Mouse (Mus musculus) telencephalon, adult 2 months (tissue): ENCODE results near the gene Olfr1335.
"Not testable (repeated sequence)": the region's sequence is repeated elsewhere in the genome, so short reads cannot be mapped to it uniquely, and the experiment has no call there.

Experiments
- DNase-seq: peaks from one replicate; pipeline ENCODE4 v3.0.0-alpha.2; 2011; ENCODE audit warnings: low read depth, low spot score

Olfr1335 gene

DNA sequence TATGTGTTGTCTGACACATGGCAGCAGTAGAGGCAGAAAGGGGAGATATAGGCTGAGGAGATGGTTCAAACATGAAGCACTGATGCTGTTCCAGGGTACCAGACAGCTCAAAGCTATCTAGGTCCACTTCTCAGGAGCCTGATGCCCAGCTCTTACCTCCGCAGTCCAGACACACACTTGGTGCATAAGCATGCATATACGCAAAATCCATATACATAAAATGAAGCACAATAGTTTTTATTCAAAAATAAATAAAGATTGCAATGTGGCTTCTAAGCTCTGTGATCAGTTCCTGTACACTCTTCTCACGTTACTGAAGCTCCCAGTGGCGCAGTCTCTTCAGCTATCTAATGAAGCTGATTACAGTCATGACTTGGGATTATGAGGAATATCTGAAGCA lies at the start of gene Olfr1335:
Gene Olfr1335 (minus strand): TSS at position 101 of the 400 bp plus-strand sequence.
- DNase-seq = no peak

GRCm38 (mm10) chr4:118836179-118836578 lies 26.4 kb upstream of the Olfr1335 start, which contains the start of gene Olfr1333:
Olfr1333 (minus strand) TSS chr4:118836279.
- DNase-seq = no peak

DNA sequence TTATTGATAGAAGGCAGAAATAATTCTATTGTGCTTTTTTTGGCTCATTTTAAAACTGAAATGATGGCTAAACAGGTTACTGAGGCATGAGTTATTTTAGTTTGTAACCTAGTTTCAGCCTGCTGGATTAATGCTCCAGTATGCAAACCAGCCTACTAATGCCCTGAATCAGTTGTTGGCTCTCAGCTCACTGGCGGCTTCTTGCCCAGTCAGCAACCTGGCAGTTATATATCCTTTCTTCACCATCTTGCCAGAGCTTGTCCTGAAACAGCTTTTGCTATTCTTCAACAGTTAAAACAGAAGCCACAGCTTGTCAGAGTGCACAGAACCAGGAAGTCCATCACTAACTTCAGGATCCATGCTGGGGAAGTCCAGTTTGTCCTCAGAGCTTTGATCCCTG lies 9.2 kb upstream of the Olfr1335 start:
- no peak for DNase-seq

- DNase-seq = not testable (repeated sequence)
Measured at GRCm38 (mm10) chr4:118792796-118793195, 16.9 kb downstream of the Olfr1335 start.

DNA sequence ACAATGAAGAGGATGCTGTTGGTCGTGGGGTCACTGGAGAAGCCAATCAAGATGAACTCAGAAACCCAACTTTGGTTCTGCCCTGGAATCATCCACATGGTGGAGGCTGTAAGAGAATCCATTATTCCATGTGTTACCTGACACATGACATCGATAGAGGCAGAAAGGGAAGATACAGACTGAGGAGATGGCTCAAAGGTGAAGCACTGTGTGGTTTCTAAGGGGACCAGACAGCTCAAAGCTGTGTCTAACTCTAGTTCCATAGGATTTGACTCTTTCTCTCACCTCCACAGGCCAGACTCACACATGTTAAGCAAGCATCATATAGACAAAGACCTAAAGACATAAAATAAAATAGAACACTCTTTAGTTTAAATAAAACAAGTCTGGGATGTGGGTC lies 27.3 kb downstream of the Olfr1335 start, which contains the start of gene Olfr1337:
Gene Olfr1337 (minus strand): TSS at position 101 of the 400 bp plus-strand sequence.
- no peak for DNase-seq
